Mouse (Mus musculus) G1E (cell line): ENCODE results near the gene Rgl1.

Experiments used
- CTCF ChIP-seq: IDR thresholded peaks from 2 replicates; pipeline ENCODE4 v1.5.1; 2012; ENCODE audit warnings: low read depth, low read length, inconsistent platforms, mixed read lengths
- POLR2AphosphoS5 ChIP-seq: IDR thresholded peaks from 2 replicates; pipeline ENCODE4 v1.6.1; 2012; ENCODE audit warnings: low read depth, low read length, inconsistent platforms; ENCODE audit not compliant: insufficient replicate concordance
- TAL1 ChIP-seq: conservative IDR thresholded peaks from 2 replicates; pipeline ENCODE4 v1.6.1; 2012; ENCODE audit warnings: low read depth, low read length, inconsistent platforms, mixed read lengths

DNA sequence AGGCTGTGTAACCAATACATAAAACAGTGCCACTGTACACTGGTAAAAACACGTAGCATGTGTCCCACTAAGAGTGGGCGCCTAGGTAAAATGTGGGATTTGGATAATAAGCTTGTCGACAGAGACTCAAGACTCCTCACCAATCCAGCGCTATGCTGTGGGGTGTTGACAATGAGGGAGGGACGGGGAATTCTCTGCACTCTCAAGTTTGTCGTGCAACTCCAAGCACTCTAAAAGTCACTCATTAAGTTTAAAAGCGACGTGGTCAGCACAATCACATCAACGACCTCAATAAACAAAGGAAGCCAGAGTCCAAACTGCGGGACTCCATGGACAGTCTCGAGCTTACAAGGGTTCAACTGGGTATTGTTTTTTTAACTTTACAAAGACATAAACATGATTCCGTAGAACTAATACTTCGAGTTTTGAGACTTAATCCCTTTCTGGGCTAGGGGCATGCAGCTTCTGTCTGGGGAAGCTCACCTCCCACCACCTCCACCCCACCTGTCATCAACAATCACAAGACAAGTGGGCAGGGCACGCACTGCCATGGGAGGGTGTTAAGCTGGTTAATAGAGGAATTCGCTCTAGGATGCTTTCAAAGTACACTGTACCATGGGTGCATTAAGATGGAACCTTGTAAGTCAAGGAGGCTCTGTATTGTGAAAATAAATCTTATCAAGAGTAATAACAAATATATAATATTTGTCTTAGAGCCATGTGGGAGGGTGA, 22.9 kb downstream of the Rgl1 start:
- no peak for TF ChIP-seq CTCF
- TF ChIP-seq POLR2AphosphoS5 = no peak
- TF ChIP-seq TAL1 = no peak
